Mouse (Mus musculus) cerebellum, postnatal 4 days (tissue): ENCODE results near the gene Ccdc60.

Source experiments
- DNase-seq, 2 experiments: peaks; one replicate each; pipeline ENCODE4 v3.0.0; 2022; ENCODE audit warnings: low spot score in 2 of 2, mixed read lengths in 1 of 2

Gene Ccdc60

DNA sequence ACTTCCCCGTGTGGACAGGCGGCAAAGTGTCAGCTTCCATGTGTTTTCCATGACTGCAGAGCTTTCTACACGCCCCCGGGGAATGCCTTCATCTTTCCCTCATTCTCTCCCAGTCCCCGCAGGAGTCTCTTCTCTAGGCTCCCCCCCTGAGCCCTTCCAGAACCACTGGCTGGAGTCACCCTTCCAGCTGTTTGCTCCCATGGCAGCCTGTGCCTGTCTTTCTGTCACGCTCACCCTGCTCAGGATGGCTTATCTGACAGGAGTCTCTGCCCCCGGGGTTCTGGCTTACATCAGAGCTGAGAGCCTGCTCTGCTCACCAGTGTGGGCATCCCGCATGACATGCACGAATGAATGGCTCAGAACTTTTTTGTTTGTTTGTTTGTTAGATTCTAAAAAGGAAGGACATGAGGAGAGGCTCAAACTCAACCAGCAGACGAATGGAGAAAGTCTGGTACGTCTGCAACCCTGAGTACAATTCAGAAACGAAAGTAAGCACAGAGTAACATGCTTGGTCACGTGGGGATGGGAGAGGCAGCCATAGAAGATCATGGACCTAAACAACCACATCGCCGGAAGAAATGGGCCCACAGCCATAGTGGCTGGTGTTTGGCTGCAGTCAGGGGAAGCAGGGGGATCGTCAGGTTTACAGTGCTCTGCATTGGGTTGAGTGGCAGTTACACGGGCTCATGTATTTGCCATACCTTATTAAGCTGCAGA lies 17.1 kb downstream of the Ccdc60 start:
- no peak for DNase-seq

DNA sequence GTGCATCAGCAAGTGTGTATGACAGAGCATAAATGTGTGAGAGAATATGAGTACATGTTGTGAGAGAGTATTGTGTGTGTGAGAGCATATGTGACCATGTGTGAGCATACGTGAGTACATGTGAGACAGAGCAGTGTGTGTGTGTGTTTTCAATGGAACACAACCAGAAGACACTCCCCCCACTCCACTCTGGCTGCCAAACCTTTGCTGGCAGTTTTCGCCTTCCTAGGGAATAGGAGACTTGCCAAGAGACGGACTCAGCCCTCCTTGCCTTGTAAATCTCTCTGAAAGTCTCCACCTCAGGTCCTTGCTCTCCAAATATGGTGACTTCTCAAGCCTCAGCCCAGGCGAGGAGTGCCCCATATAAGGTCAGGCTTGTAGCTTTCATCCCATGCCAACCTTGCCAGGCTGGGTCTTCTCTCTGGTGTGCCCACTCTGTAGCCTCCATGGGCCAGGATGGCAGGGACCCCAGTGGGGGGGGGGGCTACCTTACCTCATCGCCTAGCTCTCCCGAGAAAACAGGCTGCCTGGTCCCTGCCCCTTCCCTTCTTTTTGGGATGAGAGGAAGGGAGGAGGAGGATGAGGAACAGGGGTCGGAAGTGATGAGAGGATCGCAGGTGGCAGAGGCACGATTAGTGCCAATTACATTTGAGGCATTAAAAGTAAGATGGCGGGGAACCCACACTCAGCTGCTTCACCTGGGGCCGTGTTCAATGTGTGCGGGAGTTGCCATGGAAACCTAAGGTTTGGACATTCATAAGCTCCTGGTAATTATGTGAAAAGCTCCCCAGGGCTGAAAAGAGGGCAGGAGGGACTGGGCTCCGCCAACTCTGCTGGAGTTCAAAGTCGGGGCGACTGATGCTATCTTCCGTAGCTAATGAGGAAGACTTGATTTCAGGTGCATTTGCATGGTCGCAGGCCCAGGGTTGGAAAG lies 19.3 kb downstream of the Ccdc60 start:
- no peak for DNase-seq

DNA sequence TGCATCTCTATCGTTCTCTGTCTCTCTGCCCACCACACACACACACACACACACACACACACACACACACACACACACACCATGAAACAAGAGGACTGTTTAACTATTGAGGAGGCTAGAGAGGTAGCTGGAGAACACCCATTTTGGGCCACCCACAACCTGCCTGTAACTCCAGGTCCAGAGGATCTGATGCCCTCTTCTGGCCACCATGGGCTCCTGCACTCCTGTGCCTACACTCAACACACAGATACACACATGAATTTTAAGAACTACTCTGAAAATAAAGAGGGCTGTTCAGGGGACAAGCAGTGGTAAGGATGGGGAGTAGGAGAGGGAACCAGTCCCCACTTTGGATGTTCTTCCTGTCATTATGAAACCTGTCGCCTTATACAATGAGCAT lies 26.1 kb downstream of the Ccdc60 start:
- DNase-seq, result no peak

DNA sequence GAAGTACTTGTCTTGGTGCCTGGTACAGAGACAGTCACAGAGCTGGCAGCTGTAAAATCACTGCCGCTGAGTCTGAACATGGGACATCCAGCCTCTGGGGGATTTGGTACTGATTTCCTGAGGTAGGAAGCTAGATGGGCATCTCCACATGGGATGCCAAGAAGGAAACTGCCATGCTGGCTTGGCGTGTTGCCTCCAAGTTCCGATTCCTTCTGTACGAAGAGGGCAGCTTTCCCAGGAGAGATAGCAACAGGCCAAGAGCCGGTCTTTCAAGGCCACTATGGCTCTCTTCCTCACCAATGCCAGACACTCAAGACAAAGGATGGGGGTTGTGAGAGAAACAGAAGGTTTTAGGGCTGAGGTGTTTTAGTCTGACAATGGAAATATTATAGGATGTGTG lies 26.8 kb downstream of the Ccdc60 start:
- DNase-seq, result no peak

DNA sequence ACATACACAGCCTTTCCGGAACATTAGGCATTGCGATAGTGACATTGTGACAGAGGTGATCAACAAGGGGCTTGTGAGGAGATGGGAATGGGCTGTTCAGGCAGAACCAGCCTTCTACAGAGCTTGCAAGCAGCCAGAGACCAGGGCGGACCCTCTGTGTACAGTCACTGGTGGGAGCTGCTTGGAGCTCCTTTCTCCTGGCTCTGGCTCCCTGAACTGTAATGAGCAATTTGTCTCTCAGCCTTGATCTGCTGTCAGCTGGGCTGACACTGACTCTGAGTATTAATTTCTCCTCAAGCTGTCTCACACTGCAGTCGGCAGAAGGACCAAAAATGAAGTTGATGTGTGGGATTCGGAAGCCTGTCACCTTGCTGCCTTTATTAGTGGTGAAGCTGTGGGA lies 28.4 kb downstream of the Ccdc60 start:
- DNase-seq, result no peak

DNA sequence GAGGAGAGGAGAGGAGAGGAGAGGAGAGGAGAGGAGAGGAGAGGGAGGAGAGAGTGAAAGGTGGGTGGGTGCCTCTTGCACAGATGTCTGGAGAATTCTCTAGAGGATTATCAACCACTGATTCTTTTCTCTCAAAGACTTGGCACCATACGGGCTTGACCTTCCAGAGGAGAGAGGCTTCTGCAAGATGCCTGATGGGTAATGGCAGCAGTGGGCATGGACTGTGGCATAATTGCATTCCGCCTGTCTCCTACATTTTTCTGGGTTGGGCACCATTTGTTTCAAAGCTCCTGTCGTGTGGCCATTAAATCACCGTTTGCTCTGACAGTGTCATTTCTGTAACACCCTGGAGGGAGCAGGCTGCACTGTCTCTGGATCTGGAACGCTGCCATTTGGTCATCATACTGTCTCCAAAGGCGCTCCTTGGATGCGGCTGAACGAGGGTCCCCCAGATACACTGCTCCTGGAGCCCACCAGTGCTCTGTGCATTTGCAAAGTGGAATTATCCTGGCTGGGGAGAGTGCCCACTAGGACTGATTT lies 30.4 kb downstream of the Ccdc60 start:
- peak in 1 of 2 experiments; percentile 52 for DNase-seq

DNA sequence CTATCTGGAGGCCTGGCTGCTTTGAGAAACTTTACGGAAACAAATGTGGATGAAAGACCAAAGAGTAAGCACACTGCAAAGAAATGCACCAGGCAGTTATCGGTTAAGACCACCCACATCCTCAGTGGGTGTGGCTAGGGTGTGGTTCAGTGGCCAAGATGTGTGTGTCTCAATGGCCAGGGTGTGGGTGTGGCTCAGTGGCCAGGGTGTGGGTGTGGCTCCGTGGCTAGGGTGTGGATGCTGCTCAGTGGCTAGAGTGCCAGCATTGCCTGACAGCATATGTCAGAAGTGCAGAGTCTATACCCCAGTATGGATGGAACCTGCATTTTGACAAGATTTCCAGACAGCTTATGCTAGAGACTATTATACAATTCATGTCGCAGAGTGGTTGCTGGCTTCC lies 34.9 kb downstream of the Ccdc60 start:
- DNase-seq, result no peak

DNA sequence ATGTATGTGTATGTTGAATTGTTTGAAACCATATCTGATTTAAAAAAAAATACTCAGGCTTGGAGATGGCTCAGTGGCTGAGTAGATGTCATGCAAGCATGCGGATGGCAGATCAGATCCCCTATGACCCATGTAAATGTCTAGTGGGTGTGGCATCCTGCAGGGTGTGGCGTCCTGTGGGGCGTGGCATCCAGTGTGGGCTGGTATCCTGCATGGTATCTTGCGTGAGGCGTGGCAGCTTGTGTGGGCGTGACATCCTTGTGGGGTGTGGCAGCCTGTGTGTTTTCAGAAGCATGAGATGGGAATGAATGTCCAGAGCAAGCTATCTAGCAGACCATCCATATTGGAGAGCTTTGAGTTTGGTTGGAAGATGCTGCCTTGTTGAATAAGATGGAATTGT lies 36.6 kb downstream of the Ccdc60 start:
- no peak for DNase-seq

DNA sequence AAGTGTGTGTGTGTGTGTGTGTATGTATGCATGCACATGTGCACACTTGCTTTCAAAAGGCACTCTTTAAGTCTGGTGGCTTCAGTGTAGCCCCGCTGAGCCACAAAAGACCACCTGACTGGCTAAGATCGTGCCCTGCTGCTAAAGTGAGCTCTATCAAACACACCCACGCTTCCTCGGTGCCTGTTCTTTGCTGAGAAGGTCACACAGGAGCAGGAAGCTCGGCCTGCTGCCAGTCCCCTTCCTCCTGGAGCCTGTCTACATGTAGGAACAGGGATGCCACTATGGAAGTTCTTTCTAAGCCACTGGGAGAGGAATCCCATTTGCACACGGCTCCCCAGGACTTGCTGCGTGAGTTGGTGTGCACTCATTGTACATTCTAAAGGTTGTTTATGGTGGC lies 42.1 kb downstream of the Ccdc60 start:
- no peak for DNase-seq

DNA sequence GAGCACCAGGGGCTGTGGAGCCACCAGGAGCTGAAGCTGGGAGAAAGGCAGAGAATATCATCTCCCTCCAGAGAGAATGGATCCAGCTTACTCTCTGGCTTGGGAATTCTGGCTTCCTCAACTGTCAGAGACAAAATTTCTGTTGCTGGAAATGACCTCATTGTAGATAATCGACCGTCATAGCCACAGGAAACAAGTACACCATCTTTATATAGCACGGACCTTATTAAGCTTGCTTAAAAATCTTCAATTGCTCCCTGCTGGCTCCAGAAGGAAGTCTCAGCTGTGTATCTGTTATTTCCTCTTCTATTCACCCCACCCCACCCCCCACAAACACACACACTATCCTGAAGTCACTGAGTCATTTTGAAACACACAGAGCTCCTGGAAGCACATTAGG lies 44.3 kb downstream of the Ccdc60 start:
- DNase-seq, result no peak

DNA sequence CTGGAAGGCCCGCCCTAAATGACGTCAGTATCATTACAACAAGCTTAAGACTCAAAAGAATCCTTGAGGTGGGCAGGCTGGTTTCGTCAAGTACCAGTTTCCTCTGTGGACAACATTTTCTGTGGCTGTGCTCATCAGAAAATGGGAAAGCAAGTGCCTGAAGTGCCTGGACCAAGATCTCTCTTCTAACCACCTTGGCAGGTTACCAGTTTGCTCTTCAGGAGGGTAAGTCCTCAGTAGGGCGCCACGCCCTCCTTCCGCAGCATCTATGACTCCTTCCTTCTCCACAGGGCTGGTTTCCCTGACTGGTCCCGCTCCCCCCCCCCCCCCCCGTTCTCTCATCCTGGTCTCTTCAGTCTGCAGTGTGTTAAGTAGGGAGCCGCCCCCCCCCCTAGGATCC lies 45.2 kb downstream of the Ccdc60 start:
- no peak for DNase-seq

DNA sequence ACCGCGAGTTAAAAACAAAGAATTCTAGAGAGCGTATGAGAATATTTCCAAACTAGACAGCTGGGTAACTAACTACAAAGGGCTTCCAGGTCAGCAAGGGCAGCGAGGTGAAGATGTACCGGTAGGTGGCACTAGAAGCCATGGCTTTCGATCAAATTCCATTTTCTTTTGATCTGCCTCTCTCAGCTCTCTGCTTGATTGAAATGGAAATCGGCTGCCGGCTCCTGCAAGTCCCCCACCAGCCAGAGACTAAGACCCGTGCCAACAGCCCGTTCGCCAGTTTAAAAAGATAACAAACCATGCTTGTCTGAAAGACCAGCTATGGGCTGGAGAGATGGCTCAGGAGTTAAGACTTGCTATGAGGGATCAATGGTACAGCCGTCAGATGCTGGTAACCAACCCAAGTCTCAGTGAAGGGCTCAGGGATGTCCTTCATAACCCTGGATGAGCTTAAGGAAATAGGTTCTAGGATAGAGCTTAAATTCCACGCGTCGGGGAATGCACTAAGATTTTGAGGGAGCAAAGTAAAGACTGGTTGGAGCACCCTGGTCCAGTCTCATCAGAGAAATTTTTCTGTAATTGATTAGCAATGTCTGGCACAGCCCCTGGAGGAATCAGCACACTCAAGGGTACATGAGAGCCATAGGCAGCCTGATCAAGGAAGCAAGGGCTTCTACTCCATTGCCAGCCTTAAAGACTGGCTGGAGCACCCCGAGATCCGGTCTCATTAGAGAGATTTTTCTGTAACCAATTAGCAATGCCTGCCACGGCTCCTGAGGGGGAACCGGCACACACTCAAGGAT lies 56.7 kb downstream of the Ccdc60 start:
- DNase-seq, result peak; percentile 43 to 81

DNA sequence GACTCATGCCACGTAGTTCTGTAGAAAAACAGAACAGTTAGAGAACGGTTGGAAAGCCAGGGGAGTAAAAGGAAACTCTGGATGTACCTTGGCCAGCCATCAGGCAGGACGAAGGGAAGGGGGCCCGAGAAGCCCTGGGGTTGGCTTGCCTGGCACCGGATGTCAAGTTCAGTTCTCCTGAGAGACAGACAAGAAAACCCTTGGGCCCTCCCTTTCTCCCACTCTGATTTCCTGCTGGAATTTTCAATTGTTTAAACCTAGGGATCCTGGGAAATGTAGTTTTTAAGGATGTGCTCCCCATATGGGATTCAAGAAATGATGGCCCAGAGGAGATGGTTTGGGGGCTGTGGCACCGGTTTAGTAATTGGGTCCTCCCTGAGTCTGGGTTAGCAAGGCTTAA lies 60.4 kb downstream of the Ccdc60 start:
- DNase-seq, result no peak

DNA sequence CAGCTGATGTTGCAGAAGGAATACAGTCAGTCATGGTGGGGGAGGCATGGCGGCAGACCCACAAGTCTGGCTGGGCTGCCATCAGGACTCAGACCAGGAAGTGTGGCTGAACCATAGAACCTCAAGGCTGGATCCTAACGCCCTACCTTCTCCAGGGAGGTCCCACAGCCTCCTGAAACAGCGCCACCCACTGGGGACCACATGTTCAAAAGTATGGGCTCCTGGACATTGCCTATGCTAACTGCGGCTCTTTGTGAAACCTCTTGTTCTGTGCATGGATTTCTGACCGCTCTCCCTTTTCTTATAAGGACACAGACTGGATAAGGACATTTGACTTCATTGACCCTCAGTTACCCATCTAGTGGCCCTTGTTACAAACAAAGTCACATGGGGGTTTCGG lies 64.8 kb downstream of the Ccdc60 start:
- DNase-seq, result no peak

DNA sequence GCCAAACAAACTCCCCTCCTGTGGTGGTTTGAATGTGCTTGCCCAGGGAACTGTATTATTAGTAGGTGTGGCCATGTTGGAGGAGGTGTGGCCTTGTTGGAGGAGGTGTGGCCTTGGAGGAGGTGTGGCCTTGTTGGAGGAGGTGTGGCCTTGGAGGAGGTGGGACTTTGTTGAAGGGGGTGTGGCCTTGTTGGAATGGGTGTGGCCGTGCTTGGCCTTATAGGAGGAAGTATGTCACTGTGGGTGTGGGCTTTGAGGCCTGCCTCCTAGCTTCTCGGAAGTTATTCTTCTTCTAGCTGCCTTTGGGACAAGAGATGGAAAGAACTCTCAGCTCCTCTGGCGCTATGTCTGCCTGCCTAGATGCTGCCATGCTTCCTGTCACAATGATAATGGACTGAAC lies 66.9 kb downstream of the Ccdc60 start:
- DNase-seq, result no peak

DNA sequence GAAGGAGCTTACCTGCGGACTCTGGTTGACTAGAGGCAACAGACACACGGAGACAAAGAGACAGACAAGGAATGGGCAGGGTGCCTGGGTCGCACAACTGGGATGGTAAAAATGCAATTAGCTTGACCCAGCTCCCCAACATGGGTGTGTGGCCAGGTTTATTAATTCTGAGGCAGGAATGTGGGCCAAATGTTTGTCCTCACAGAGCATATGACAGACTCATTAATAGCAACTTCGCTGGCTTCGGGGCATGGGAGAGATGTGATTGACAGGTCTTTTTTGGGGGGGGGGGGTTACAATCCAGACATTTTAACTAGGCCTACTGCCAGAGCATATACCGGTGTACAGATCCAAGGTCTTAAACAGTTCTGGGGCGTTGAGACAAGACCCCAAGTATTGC lies 69.5 kb downstream of the Ccdc60 start:
- no peak for DNase-seq

DNA sequence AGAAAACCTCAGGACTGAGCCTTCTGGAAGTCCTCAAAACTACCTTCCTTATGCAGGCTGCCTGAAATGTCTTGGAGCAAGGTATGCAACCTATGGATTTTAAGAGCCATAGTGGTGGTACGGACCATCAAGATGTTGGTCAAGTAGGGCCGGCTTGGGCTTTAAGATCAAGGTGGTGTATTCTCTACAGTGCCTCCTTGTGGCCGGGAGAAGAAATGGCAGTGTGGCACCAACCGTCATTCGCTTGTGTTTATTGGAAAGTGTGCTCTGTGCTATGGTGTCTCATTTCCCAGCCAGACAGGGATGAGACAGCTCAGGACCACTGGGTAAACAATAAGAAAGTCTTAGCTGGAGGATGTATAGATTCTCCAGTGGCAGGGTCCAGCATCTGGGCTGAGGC lies 76.1 kb downstream of the Ccdc60 start:
- no peak for DNase-seq

DNA sequence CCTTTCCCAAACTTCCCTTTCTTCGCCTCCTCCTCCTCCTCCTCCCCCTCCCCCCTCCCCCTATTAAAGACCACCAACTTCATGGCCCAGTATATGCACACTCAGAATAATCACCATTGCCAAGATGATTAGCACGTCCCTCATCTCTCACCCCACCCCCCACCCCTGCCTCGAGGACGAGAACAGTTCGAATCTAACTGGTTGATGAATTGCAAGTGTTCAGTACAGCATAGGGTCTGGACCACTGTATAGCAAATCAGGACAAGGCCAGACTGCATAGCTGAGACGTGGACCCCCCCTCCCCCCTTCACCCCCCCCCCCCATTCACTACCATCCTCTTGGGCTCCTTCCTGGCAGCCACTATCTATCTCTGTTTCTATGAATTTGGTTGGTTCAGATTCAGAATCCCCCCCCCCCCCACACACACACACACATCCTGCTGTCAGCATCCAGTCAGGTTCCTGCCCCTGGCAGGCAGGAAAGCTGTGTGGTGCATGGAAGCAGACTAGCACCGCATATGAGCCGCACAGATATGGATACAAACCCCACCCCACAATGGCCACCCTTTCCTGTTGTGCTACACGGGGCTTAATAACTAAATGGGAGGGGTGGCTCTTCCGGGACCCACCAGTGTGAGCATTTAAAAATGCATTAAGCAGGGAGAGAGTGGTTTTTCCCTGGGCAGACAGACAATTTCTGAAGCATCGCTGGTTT lies 79.2 kb downstream of the Ccdc60 start:
- DNase-seq, result no peak

DNA sequence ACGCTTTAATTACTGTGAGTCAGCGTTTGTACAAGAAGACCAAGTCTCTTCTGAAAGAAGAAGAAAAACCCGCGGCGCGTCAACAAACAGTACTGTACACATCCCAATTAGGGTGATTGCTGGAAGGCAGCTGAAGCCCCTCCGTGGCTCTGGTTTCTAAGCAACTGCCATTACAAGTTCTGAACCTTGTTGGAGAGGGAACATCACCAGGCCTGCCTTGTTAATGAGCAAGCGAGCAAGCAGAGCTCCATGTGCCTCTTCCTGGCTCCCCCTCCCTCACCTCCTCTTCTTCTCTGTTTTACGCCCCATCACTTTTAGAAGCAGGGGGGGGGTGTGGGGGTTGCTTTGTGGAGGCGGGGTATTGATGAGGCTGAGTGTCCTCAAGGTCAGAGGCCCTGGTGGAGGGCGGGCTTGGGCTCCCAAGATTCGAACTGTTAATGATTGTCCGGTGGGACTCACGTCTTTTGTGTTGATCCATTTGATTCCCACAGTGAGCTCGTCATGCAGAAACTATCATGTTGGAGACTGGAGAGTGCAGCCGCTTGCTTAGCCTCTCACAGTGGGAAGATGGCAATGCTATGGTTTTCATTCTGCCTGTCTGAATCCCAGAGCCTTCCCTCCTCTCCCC lies 79.9 kb downstream of the Ccdc60 start:
- peak in 1 of 2 experiments; percentile 10 for DNase-seq

DNA sequence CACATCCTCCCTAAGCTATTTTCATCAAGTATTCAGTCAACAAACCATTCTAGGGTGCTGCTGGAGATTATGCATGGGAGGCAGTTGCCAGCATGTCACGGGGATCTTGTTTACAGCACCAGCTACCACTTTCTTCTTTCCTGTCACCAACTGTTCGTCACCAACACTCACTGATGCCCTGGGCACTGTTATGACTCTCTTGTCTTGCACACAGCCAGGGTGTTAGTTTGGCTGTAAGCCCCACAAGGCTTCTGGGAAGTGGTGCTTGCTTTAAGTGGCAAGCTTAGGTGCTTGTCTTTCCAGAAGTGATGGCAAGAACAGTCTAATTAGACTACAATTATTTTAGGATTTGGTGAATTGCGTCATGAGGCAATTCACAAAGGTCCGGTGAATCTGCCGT lies 86.1 kb downstream of the Ccdc60 start:
- DNase-seq, result no peak

DNA sequence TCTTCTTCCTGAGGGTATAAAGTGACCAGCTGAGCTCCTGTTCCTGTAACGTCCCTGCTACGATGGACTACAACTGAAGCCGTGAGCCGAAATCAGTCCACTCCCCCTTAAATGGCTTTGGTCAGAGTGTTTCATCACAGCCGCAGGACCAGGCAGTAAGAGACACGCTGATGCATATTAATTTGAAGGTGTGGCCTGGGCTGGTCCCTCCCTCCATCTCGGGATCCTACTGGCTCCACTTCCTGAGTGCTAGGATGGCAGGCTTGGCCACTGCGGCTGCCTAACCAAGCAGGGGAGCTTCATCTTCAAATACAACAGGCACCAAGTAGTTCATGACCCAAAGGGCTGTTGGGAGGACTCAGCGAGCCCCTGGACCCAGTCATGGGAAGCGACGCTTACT lies 94.3 kb downstream of the Ccdc60 start:
- no peak for DNase-seq
